Mouse (Mus musculus) R1 (cell line): ENCODE data around the gene Fam13a.

Experiments
- DNase-seq: peaks from one replicate; pipeline ENCODE4 v3.0.0-alpha.2; 2018; ENCODE audit warnings: low read depth, low spot score

Fam13a gene

DNA sequence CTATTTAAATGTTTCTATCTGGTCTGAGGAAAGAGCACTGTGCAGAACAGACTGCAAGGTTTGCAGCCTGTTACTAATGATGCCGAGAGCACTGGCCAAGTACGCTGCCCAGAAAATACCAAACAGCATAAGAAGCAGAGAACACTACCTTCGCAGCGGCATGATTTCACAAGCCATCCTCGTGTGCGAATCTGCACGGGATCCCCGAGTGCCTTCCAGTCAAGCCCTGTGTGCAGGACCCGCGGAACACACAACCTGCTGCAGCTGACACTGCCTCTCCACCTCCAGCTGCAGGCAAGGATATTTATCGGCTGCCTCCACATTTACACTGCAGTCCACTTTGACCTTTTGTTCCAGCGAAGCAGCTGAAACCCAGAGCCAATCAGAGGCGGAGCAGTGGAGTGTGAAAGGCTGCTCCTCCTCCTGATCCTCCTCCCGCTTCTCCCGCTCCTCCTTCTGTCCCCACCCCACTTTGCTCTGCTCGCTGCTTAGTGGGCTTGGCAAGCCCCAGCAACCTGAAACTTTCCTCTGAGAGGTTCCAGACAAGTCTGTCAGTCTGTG, at the start of gene Fam13a:
Fam13a (minus strand) TSS at position 386 of the 561 bp plus-strand sequence.
- DNase-seq = peak; percentile 89

DNA sequence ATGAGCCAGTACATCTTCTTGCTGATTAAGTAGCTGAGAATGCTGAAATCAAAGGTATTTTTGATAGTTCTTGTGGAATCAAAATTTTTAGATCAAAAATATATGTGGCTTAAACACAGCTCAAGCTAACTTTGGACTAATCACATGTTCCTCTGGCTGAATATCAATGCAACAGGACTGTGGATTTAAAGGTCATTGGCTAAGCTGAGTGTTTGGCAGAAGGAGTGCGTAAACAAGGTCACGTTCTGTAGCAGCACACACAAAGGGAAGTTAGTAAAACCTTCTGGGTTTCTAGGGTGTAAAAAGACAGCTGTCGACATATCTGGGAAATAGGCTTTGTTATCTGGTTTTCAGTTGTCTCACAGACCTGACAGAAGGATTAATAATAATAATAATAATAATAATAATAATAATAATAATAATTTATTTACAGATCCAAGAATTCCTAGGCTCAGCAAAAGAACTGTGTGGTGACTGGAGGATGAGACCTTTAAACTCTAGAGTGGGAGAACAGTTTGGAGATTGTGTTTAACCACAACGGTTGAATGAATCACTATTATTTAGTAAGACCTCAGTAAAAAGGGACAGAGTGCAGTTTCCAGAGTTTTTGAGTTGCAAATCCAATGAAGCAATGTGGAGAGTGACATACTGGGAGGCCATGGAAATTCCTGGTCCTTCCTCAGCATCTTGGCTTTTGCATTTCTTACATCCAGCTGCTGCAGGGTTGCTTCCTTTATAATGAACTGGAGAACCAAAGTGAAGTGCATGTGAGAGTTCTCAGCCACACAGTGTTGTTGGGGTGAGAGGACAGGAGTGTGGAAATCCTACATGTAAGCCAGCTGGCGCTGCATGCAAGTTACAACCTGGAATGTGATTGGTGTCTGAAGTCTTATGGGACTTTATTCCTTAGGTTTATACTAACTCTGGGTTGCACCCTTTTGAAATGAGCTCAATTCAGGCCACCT, 48.0 kb upstream of the Fam13a start:
- no peak for DNase-seq

GRCm38 (mm10) chr6:59071691-59072090, 47.3 kb upstream of the Fam13a start:
- no peak for DNase-seq

DNA sequence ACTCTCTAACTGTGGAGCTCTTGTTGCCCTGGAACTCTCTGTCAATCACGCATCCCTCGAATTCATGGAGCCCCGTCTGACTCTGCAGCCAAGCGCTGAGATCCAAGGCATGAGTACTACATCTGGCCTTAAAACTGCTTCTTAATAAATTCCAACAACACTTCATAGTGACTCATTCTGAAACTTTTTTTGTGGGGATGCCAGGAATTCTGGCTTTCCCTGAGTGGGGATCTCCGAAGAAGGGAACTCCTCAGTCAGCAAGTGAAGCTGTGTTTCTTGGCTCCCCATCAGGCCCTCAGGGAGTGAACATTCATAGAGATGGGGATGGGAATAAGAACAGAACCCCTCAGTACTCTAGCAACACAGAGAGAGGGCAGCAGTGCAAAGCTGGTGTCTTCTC, 43.8 kb upstream of the Fam13a start:
- DNase-seq = no peak

DNA sequence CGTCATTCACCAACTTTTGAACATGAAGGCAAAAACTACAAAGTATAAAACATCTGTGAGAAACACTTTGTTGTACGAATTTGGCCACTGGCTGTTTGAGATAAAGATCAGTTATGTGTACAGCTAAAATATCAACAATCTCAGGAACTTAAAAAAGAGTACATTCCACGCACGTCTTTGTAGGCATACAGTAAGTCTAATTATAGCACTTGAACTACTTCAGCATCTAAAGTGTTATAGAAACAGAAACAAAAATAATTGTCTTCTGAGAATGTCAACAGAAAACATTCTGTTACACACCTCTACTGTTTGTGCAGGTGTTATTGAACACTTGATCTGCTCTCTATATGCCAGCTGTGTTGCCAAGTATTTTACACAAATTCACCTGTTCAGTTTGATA, 40.1 kb upstream of the Fam13a start:
- DNase-seq = no peak

- no peak for DNase-seq
Measured at GRCm38 (mm10) chr6:59053232-59053631, 28.9 kb upstream of the Fam13a start.

GRCm38 (mm10) chr6:59039719-59040118, 15.4 kb upstream of the Fam13a start:
- DNase-seq = no peak

- DNase-seq = no peak
Measured at GRCm38 (mm10) chr6:59032748-59033147, 8.4 kb upstream of the Fam13a start.

GRCm38 (mm10) chr6:59031539-59031938, 7.2 kb upstream of the Fam13a start:
- no peak for DNase-seq

GRCm38 (mm10) chr6:59030667-59031066, 6.3 kb upstream of the Fam13a start:
- no peak for DNase-seq

- no peak for DNase-seq
Measured at GRCm38 (mm10) chr6:59030037-59030436, 5.7 kb upstream of the Fam13a start.

DNA sequence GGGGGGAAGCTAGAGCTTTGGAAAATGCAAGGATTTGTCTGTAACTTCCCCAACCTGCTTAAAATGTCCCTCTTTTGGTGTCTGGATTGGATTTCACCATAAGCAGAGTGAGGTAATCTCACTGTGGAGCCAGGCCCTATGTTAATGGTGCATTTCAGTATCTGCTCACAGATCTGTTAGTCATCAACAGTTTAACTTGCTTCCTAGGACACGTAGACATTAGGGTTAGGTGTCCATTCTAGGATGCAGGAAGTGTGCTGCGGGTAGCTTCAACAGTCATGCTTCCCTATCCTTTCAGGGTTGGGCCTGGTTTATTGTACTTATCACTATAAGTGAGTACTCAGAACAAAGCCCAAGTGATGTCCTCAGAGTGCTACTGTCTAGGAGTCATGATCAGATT, 4.5 kb upstream of the Fam13a start:
- no peak for DNase-seq

- no peak for DNase-seq
Measured at GRCm38 (mm10) chr6:59024806-59025205, 457 bp upstream of the Fam13a start.

- DNase-seq = no peak
Measured at GRCm38 (mm10) chr6:59023455-59024163, 740 bp downstream of the Fam13a start.

DNA sequence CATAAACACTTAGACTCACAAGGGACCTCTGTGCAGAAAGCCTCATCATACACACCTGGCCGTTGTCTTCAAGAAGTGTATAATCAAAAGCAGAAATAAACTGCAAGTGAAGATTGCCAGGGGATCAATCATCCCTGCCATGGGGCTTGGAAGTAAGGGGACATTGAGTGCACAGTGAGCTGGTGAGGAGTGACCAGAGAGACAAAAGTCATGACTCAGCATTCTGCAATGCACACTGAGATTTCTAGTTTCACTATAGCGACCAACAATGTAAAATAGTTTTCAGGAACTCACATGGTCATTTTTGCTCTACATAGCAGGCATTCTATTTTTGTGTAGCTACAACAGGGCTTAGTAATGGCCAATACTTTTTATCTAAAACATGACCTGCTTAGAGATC, 1.7 kb downstream of the Fam13a start:
- DNase-seq = no peak

DNA sequence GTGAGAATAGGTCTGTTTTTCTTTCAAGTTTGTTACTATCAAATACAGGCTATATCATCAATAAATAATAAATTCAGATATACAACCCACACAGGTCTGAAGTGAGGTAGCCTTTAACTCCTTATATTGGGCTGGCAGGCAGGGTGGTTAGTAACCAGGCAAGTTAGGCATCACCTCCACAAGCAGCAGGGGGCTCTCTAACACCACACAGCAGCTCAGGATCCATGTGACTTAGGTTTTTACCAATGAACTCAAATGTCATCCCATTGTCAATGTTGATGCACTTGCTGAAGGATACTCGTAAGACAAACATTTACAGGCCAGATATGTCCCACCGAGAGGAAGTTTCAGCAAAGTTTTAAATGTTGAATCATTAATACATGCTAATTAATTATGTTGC, 4.0 kb downstream of the Fam13a start:
- peak; percentile 22 for DNase-seq

DNA sequence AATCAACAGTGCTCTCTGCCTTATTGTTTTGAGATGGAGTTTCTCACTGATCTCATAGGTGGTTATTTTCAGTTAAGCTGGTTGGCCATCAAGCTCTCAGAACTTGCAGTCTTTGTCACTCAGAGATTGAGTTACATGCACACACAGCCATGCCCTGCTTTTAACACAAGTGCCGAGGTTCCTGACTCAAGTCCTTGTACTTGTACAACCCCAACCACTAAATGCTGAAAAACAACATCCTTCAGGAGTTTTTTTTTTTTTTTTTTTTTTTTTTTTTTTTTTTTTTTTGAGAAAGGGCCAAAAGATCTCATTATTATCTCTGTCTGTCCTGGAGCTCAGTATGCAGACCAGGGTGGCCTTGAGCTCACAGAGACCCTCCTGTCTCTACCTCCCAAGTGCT, 4.5 kb downstream of the Fam13a start:
- no peak for DNase-seq

GRCm38 (mm10) chr6:59016336-59016832, 8.0 kb downstream of the Fam13a start:
- DNase-seq = no peak

GRCm38 (mm10) chr6:59014760-59015159, 9.6 kb downstream of the Fam13a start:
- no peak for DNase-seq

- DNase-seq = no peak
Measured at GRCm38 (mm10) chr6:59014088-59014759, 10.1 kb downstream of the Fam13a start.

GRCm38 (mm10) chr6:59010792-59011191, 13.6 kb downstream of the Fam13a start:
- DNase-seq = no peak

GRCm38 (mm10) chr6:59004630-59005029, 19.7 kb downstream of the Fam13a start:
- DNase-seq = no peak
